Mouse (Mus musculus) ovary, postnatal 14 days (tissue): ENCODE measurements around the gene Ndufv3.

Experiments used
- DNase-seq: peaks from one replicate; pipeline ENCODE4 v3.0.0; 2022; ENCODE audit warnings: low spot score

Ndufv3 gene

GRCm38 (mm10) chr17:31556253-31556652, 36.3 kb downstream of the Ndufv3 start:
- no peak for DNase-seq

GRCm38 (mm10) chr17:31557124-31557880, 37.4 kb downstream of the Ndufv3 start:
- peak; percentile 45 for DNase-seq

GRCm38 (mm10) chr17:31557947-31558542, 38.1 kb downstream of the Ndufv3 start:
- no peak for DNase-seq

- no peak for DNase-seq
These were observed 39.3 kb downstream of the Ndufv3 start for GRCm38 (mm10) chr17:31559021-31559789.

- no peak for DNase-seq
These were observed 43.7 kb downstream of the Ndufv3 start for GRCm38 (mm10) chr17:31563632-31564014.

- DNase-seq: peak; percentile 95
These were observed 44.3 kb downstream of the Ndufv3 start, which contains the start of gene Pknox1 for GRCm38 (mm10) chr17:31564015-31564857. Gene Pknox1, plus strand, starts transcription at chr17:31564734.

- no peak for DNase-seq
These were observed 44.9 kb downstream of the Ndufv3 start for GRCm38 (mm10) chr17:31564858-31565140.

GRCm38 (mm10) chr17:31565141-31566056, 45.5 kb downstream of the Ndufv3 start:
- peak; percentile 50 for DNase-seq

GRCm38 (mm10) chr17:31566276-31566675, 46.4 kb downstream of the Ndufv3 start:
- DNase-seq: no peak

GRCm38 (mm10) chr17:31569756-31570155, 49.8 kb downstream of the Ndufv3 start:
- no peak for DNase-seq

GRCm38 (mm10) chr17:31570321-31570925, 50.5 kb downstream of the Ndufv3 start:
- DNase-seq: no peak

- no peak for DNase-seq
These were observed 51.8 kb downstream of the Ndufv3 start for GRCm38 (mm10) chr17:31571689-31572088.

GRCm38 (mm10) chr17:31574662-31575061, 54.7 kb downstream of the Ndufv3 start:
- no peak for DNase-seq

GRCm38 (mm10) chr17:31576394-31577175, 56.7 kb downstream of the Ndufv3 start:
- DNase-seq: no peak

GRCm38 (mm10) chr17:31580344-31580743, 60.4 kb downstream of the Ndufv3 start:
- no peak for DNase-seq
